Mouse (Mus musculus): ENCODE data around the gene Map4k3.

DNA sequence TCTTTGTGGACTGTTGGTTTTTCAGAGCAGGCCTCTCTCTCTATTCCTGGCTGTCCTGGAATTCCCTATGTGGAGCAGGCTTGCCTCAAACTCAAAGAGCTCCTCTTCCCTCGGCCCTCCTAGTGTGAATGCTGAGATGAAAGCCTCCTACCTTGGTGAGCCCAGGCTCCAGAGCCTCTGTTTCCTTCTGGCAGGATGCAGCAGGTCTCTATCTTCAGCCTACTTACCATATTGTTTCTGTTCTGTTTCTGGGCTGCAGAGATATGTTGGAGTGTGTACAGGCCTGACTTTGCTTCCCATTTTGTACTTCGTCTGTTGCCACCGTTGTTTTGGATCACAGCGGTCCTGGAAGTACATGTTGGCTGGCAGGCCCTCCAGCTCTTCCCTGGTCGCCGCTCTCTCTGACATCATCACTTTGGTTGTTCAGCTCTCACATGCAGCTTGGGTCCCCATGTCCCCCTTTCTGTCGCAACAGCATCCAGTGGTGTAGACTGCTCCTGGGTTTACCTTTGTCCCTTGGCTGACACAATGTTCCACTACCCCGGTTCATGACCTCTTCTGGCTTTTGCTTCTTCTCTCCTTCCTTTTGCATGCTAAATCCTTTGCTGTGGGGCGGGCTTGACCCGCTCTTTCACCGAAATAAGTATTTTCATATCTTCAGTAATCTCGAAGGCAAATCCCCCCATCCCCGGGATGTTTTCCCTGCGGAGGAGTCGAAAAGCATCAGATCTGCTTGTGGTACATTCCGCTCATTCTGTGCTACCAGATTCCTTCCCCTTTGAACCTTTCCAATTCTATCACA, 32.3 kb upstream of the Map4k3 start:
- no peak for TF ChIP-seq CTCF (IDR thresholded peaks at IDR 0.05)
- TF ChIP-seq EP300 (IDR thresholded peaks at IDR 0.05; ENCODE audit: insufficient read depth, low read depth, low read length) = no peak

Data from heart, adult 2 months (tissue).